Comparison of ENCODE assay signal across 7 mouse cellular contexts in genomic region chr11:101169301-101170107, GRCm38 (mm10). TPM values are rescaled to one million over a fixed set of nuclear protein-coding genes. Genes with fewer than 3 reads are reported as not detected.
DNase-seq lines count a peak whose midpoint lies in the region; ATAC-seq and TF ChIP-seq lines count a peak whose summit lies in the region.

No protein-coding gene starts in this region.

- H3K4me3 ChIP-seq in forebrain, embryonic 11.5 days (ENCODE audit: low read depth, low read length) = peak overlapping the region; percentile 65
- peak overlapping the region; percentile 66 for H3K4me3 ChIP-seq in limb, embryonic 12.5 days (replicated peaks)
- peak overlapping the region; percentile 85 for H3K4me3 ChIP-seq in small intestine, adult 2 months (ENCODE audit: low read depth, low read length)

- H3K27ac ChIP-seq in forebrain, embryonic 11.5 days (ENCODE audit: low read depth, low read length) = no peak overlapping the region
- no peak overlapping the region for H3K27ac ChIP-seq in limb, embryonic 12.5 days
- peak overlapping the region; percentile 87 for H3K27ac ChIP-seq in small intestine, adult 2 months (ENCODE audit: insufficient read depth, low read depth, low read length)

- TF ChIP-seq POLR2A in small intestine, adult 2 months (IDR thresholded peaks at IDR 0.05; ENCODE audit: low read depth, low read length) = no peak

- no peaks in the 10 kb centered on the region for H3K36me3 ChIP-seq in forebrain, embryonic 11.5 days (ENCODE audit: control insufficient read depth, insufficient read depth, low read length)
- peaks cover 6% of the 10 kb centered on the region; the same call in 1 of the 2 replicates for H3K36me3 ChIP-seq in limb, embryonic 12.5 days
- H3K36me3 ChIP-seq in small intestine, adult 2 months (ENCODE audit: control insufficient read depth, insufficient read depth, low read length) = peaks cover 30% of the 10 kb centered on the region

- peaks cover 74% of the 10 kb centered on the region for H3K27me3 ChIP-seq in forebrain, embryonic 11.5 days (ENCODE audit: control insufficient read depth, insufficient read depth, low read length)
- H3K27me3 ChIP-seq in limb, embryonic 12.5 days = peaks cover 87% of the 10 kb centered on the region
- no peaks in the 10 kb centered on the region for H3K27me3 ChIP-seq in small intestine, adult 2 months (ENCODE audit: control insufficient read depth, insufficient read depth, low read length)

- ATAC-seq in forebrain, embryonic 11.5 days (replicated peaks; ENCODE audit: low FRiP score) = no peak
- no peak for ATAC-seq in limb, embryonic 12.5 days (ENCODE audit: insufficient number of reproducible peaks, insufficient read depth, low FRiP score, low TSS enrichment, low read depth)
- no peak for ATAC-seq in activated CD4-positive, CD25-positive, alpha-beta regulatory T cell, adult 4 months

- 11% methylated on average over 17 of the region's 17 CpGs for WGBS in forebrain, embryonic 11.5 days
- WGBS in limb, embryonic 12.5 days = 14% methylated on average over 17 of the region's 17 CpGs
- 11% methylated on average over 17 of the region's 17 CpGs for WGBS in small intestine, adult 2 months

- no peaks in the 10 kb centered on the region for H3K9me3 ChIP-seq in forebrain, embryonic 11.5 days (ENCODE audit: control insufficient read depth, low read length)
- no peaks in the 10 kb centered on the region for H3K9me3 ChIP-seq in limb, embryonic 12.5 days

- H3K4me1 ChIP-seq in forebrain, embryonic 11.5 days (replicated peaks; ENCODE audit: control insufficient read depth, insufficient read depth, low read length) = peaks cover 32% of the 10 kb centered on the region
- H3K4me1 ChIP-seq in limb, embryonic 12.5 days (replicated peaks) = peaks cover 50% of the 10 kb centered on the region
- H3K4me1 ChIP-seq in small intestine, adult 2 months (ENCODE audit: control insufficient read depth, insufficient read depth, insufficient read length, low read length) = peaks cover 27% of the 10 kb centered on the region

- H3K9ac ChIP-seq in forebrain, embryonic 11.5 days (ENCODE audit: low read length) = peak overlapping the region; percentile 21
- 0 out of 2 replicates have a peak overlapping the region, but pooled peaks have one; percentile 44 for H3K9ac ChIP-seq in limb, embryonic 12.5 days (replicated peaks)

- DNase-seq in ovary, postnatal 36 days (ENCODE audit: low spot score) = peak; percentile 22
- DNase-seq in ovary, postnatal 10 days (ENCODE audit: low spot score) = no peak
- DNase-seq in forebrain, embryonic 11.5 days (ENCODE audit: low spot score) = no peak
- DNase-seq in spleen, adult 12 weeks (ENCODE audit: low spot score) = no peak

- peak overlapping the region; percentile 70 for H3K4me2 ChIP-seq in forebrain, embryonic 11.5 days (ENCODE audit: low read depth, low read length, severe bottlenecking)
- peak overlapping the region; percentile 84 for H3K4me2 ChIP-seq in limb, embryonic 12.5 days

- no peak for TF ChIP-seq CTCF in small intestine, adult 2 months (IDR thresholded peaks at IDR 0.05; ENCODE audit: extremely low read depth, insufficient read length, insufficient replicate concordance, low read depth, low read length)

RNA-seq across cellular contexts. Expression of gene Cntnap1, which starts 0.8 kb away (rescaled TPM):
- 0.35 and 0.55 TPM in 2 replicates for polyA plus RNA-seq in forebrain, embryonic 11.5 days (2014; fragmentation: Nextera tagmentation; extraction: Ambion mirVana)
- polyA plus RNA-seq in limb, embryonic 12.5 days (2016; fragmentation: Nextera tagmentation; extraction: Ambion mirVana) = 0.24 and 0.27 TPM in 2 replicates
- polyA plus RNA-seq in small intestine, adult 2 months (2012; rRNA removed) = 2.7 and 2.8 TPM in 2 replicates
- polyA plus RNA-seq in activated CD4-positive, CD25-positive, alpha-beta regulatory T cell, adult 4 months (2017; shearing (Covaris generic)) = under 1 TPM; 0.29 to 0.33 TPM

RNA-seq across cellular contexts. Expression of gene Plekhh3, which starts 1.6 kb away (rescaled TPM):
- 7.9 and 9.1 TPM in 2 replicates for polyA plus RNA-seq in forebrain, embryonic 11.5 days (2014; fragmentation: Nextera tagmentation; extraction: Ambion mirVana)
- 5.3 and 7.0 TPM in 2 replicates for polyA plus RNA-seq in limb, embryonic 12.5 days (2016; fragmentation: Nextera tagmentation; extraction: Ambion mirVana)
- polyA plus RNA-seq in small intestine, adult 2 months (2012; rRNA removed) = 33.0 and 84.5 TPM in 2 replicates
- not detected for polyA plus RNA-seq in activated CD4-positive, CD25-positive, alpha-beta regulatory T cell, adult 4 months (2017; shearing (Covaris generic))

RNA-seq across cellular contexts. Expression of gene Ccr10, which starts 5.7 kb away (rescaled TPM):
- 0.17 TPM in 1 of 2 replicates, not detected in the other for polyA plus RNA-seq in forebrain, embryonic 11.5 days (2014; fragmentation: Nextera tagmentation; extraction: Ambion mirVana)
- polyA plus RNA-seq in limb, embryonic 12.5 days (2016; fragmentation: Nextera tagmentation; extraction: Ambion mirVana) = 0.24 TPM in 1 of 2 replicates, not detected in the other
- polyA plus RNA-seq in small intestine, adult 2 months (2012; rRNA removed) = 18.4 and 25.7 TPM in 2 replicates
- polyA plus RNA-seq in activated CD4-positive, CD25-positive, alpha-beta regulatory T cell, adult 4 months (2017; shearing (Covaris generic)) = 1 to 10 TPM; 1.5 to 1.6 TPM

RNA-seq across cellular contexts. Expression of gene Tubg2, which starts 13.8 kb away (rescaled TPM):
- polyA plus RNA-seq in forebrain, embryonic 11.5 days (2014; fragmentation: Nextera tagmentation; extraction: Ambion mirVana) = 3.9 and 4.5 TPM in 2 replicates
- polyA plus RNA-seq in limb, embryonic 12.5 days (2016; fragmentation: Nextera tagmentation; extraction: Ambion mirVana) = 6.3 and 6.4 TPM in 2 replicates
- polyA plus RNA-seq in small intestine, adult 2 months (2012; rRNA removed) = 1.1 and 2.2 TPM in 2 replicates
- polyA plus RNA-seq in activated CD4-positive, CD25-positive, alpha-beta regulatory T cell, adult 4 months (2017; shearing (Covaris generic)) = under 1 TPM; 0.68 to 0.94 TPM

RNA-seq across cellular contexts. Expression of gene Tubg1, which starts 49.8 kb away (rescaled TPM):
- 126 and 132 TPM in 2 replicates for polyA plus RNA-seq in forebrain, embryonic 11.5 days (2014; fragmentation: Nextera tagmentation; extraction: Ambion mirVana)
- 87.6 and 90.7 TPM in 2 replicates for polyA plus RNA-seq in limb, embryonic 12.5 days (2016; fragmentation: Nextera tagmentation; extraction: Ambion mirVana)
- 13.2 and 16.2 TPM in 2 replicates for polyA plus RNA-seq in small intestine, adult 2 months (2012; rRNA removed)
- polyA plus RNA-seq in activated CD4-positive, CD25-positive, alpha-beta regulatory T cell, adult 4 months (2017; shearing (Covaris generic)) = 10 to 100 TPM; 17.7 to 26.8 TPM
